Mouse (Mus musculus) midbrain, embryonic 11.5 days (tissue): ENCODE data around the gene Spr. TPM values are rescaled to one million over a fixed set of nuclear protein-coding genes. Genes with fewer than 3 reads are reported as not detected.
"Not testable (repeated sequence)": the region's sequence is repeated elsewhere in the genome, so short reads cannot be mapped to it uniquely, and the experiment has no call there.

Experiments used
- ATAC-seq: fragments of 200-750 bp; cut with Nextera tagmentation; 2 replicates; pipeline ENCODE4 v1.8.0; 2017; ENCODE audit warnings: moderate TSS enrichment, moderate library complexity; ENCODE audit not compliant: low FRiP score
- DNase-seq: peaks from one replicate; pipeline ENCODE4 v3.0.0; 2015; ENCODE audit warnings: low spot score; ENCODE audit errors: missing footprints
- H3K27ac ChIP-seq: fragments of 300-500 bp; sonication (generic); 2 replicates; pipeline ENCODE4 v1.5.1; 2014; ENCODE audit warnings: low read depth, low read length
- H3K27me3 ChIP-seq: fragments of 300-500 bp; sonication (generic); 2 replicates; pipeline ENCODE4 v1.6.1; 2014; ENCODE audit warnings: mild to moderate bottlenecking, low read length, moderate library complexity, mixed read lengths; ENCODE audit not compliant: control insufficient read depth, insufficient read depth
- H3K36me3 ChIP-seq: fragments of 300-500 bp; sonication (generic); 2 replicates; pipeline ENCODE4 v1.6.1; 2014; ENCODE audit warnings: mild to moderate bottlenecking, low read length, moderate library complexity, mixed read lengths; ENCODE audit not compliant: control insufficient read depth, insufficient read depth
- H3K4me1 ChIP-seq: fragments of 300-500 bp; sonication (generic); 2 replicates; pipeline ENCODE4 v1.6.1; 2014; ENCODE audit warnings: low read length; ENCODE audit not compliant: control insufficient read depth, insufficient read depth
- H3K4me2 ChIP-seq: fragments of 300-500 bp; sonication (generic); 2 replicates; pipeline ENCODE4 v1.6.1; 2014; ENCODE audit warnings: mild to moderate bottlenecking, moderate library complexity
- H3K4me3 ChIP-seq: fragments of 300-500 bp; sonication (generic); 2 replicates; pipeline ENCODE4 v1.5.1; 2014; ENCODE audit warnings: low read depth, low read length
- H3K9ac ChIP-seq: fragments of 300-500 bp; sonication (generic); 2 replicates; pipeline ENCODE4 v1.6.1; 2014; ENCODE audit warnings: low read length
- H3K9me3 ChIP-seq: fragments of 300-500 bp; sonication (generic); 2 replicates; pipeline ENCODE4 v1.6.1; 2016; ENCODE audit warnings: low read length; ENCODE audit not compliant: control insufficient read depth
- WGBS: fragments of 180-500 bp; shearing (Covaris S2); extraction: QIAGEN DNeasy Blood & Tissue Kit; methylation state at CpG from one replicate; pipeline ENCODE4 v1.1.7; 2014; 5-methylcytosine and 5-hydroxymethylcytosine counted together
- polyA plus RNA-seq: library from polyadenylated mRNA; unstranded; fragments of >200 nt; fragmentation: Nextera tagmentation; extraction: Ambion mirVana; gene quantifications from 2 replicates; pipeline ENCODE4 v1.2.1, GENCODE M21; 2014

The Spr gene
- polyA plus RNA-seq, 1 experiment from 2014 or later = 45.5 TPM

- WGBS = 26% methylated on average over 6 of the region's 6 CpGs
- H3K27me3 ChIP-seq, H3K4me2 ChIP-seq, H3K9me3 ChIP-seq, H3K4me3 ChIP-seq, H3K36me3 ChIP-seq, H3K4me1 ChIP-seq, H3K9ac ChIP-seq, H3K27ac ChIP-seq: not testable (repeated sequence)
- DNase-seq (peak; percentile 87), ATAC-seq (peak; percentile 43)
Observed at GRCm38 (mm10) chr6:85159092-85159760, 21.7 kb upstream of the Spr start.

GRCm38 (mm10) chr6:85158040-85158804 is 20.7 kb upstream of the Spr start:
- not testable (repeated sequence) for H3K27me3 ChIP-seq, H3K4me2 ChIP-seq, ATAC-seq, H3K27ac ChIP-seq, H3K4me3 ChIP-seq, H3K36me3 ChIP-seq, H3K9ac ChIP-seq, H3K9me3 ChIP-seq, H3K4me1 ChIP-seq
- WGBS = 75% methylated on average over 4 of the region's 4 CpGs
- DNase-seq = peak; percentile 77

DNA sequence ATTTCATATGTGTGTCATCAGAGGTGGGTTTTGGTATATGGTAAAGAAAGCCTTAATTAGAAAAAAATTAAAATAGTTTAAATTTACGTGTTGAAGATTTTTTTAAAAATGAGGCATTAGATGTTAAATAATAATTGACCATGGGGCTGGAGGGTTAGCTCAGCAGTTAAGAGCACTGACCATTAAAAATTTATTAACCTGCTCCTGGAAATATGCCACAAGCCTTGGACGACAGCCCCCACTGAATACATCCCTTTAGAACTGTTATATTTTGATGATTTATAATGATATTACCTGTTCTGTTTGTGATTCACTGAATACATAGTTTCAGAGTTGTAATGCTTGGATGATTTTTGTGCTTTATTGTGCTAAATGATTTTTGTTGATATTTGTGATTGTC is 19.0 kb upstream of the Spr start:
- H3K4me2 ChIP-seq, H3K9ac ChIP-seq, H3K9me3 ChIP-seq, H3K27me3 ChIP-seq, H3K36me3 ChIP-seq, H3K4me3 ChIP-seq, ATAC-seq, H3K4me1 ChIP-seq, H3K27ac ChIP-seq, DNase-seq: not testable (repeated sequence)
- 86% methylated on average over 2 of the region's 2 CpGs for WGBS

- Histone ChIP-seq H3K27me3 (no peaks in the 10 kb centered on the region), H3K4me1 (peaks cover 6% of the 10 kb centered on the region; the same call in 1 of the 2 replicates), H3K4me3 (peak overlapping the region; percentile 44), H3K27ac (no peak overlapping the region), H3K9ac (peak overlapping the region; percentile 83), H3K9me3 (no peaks in the 10 kb centered on the region), H3K4me2 (peak overlapping the region; percentile 90), H3K36me3 (no peaks in the 10 kb centered on the region)
- ATAC-seq (peak; percentile 75), DNase-seq (peak; percentile 97)
- WGBS = 1% methylated on average over 34 of the region's 34 CpGs
Observed at GRCm38 (mm10) chr6:85154861-85155528, 17.4 kb upstream of the Spr start.

DNA sequence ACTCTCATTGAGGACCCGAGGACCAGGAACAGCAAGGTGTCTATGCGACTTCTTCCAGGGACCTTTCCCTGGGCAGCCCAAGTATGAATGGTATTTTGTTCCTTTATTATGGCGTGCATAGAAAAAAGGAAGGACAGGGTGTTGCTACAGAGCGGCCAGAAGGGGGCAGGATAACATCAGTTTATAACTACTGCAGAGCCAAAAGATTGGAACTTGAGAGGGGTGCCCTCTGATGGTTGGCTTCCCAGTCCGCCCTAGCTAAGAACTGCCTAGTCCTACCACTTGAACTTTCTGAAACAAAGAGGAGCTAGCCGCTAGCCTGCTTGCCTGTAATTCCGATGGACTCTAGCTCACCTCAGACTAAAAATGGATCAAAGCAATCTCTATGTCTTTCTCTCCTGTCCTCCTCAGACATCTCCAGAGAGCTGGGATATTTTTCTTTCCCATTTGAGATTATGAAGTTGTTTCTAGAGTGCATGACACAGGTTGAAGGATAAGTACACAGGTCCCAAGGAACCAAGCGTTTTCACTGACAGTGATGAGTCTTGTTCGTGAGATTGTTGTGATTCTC is 16.5 kb upstream of the Spr start:
- 9% methylated on average over 9 of the region's 9 CpGs for WGBS
- ATAC-seq (peak; percentile 69), DNase-seq (peak; percentile 92)
- Histone ChIP-seq H3K4me1 (peaks cover 6% of the 10 kb centered on the region; the same call in 1 of the 2 replicates), H3K9ac (no peak overlapping the region), H3K27me3 (no peaks in the 10 kb centered on the region), H3K9me3 (no peaks in the 10 kb centered on the region), H3K27ac (no peak overlapping the region), H3K36me3 (no peaks in the 10 kb centered on the region), H3K4me3 (no peak overlapping the region), H3K4me2 (no peak overlapping the region)

- no peaks in the 10 kb centered on the region for H3K27me3 ChIP-seq
- WGBS = 78% methylated on average over 3 of the region's 3 CpGs
Observed at GRCm38 (mm10) chr6:85150386-85150785, 12.8 kb upstream of the Spr start.

DNA sequence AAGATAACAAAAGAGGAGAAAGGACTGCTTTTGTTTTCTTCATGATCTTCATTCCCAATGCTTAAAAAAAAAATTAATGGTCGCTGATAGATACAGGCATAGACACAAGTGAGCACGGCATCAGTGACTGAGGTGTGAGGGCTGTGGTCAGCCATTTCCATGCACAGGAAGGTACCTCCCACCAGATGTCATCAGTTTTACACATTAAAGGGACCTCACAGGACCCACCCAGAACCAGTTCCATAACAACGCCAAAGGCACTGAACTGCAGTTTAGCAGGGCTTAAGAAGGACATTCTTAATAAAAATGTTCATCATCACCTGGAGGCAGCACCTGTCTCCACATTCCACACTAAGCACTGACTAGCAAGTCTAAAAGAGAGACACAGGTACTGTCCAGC is 10.1 kb upstream of the Spr start:
- 75% methylated on average over 3 of the region's 3 CpGs for WGBS
- H3K27ac ChIP-seq = no peak overlapping the region
- no peaks in the 10 kb centered on the region for H3K27me3 ChIP-seq
- no peaks in the 10 kb centered on the region for H3K9me3 ChIP-seq
- H3K4me2 ChIP-seq = no peak overlapping the region
- H3K9ac ChIP-seq = no peak overlapping the region
- no peaks in the 10 kb centered on the region for H3K4me1 ChIP-seq
- DNase-seq = peak; percentile 8
- H3K36me3 ChIP-seq = no peaks in the 10 kb centered on the region
- H3K4me3 ChIP-seq = no peak overlapping the region
- no peak for ATAC-seq

More at GRCm38 (mm10) chr6:85150386-85150785, 12.8 kb upstream of the Spr start:
- ATAC-seq (no peak), DNase-seq (peak; percentile 19)
- Histone ChIP-seq H3K4me3 (no peak overlapping the region), H3K9me3 (no peaks in the 10 kb centered on the region), H3K27ac (no peak overlapping the region), H3K4me2 (no peak overlapping the region), H3K9ac (no peak overlapping the region), H3K4me1 (peaks cover 5% of the 10 kb centered on the region; the same call in 1 of the 2 replicates), H3K36me3 (no peaks in the 10 kb centered on the region)

- Histone ChIP-seq H3K36me3 (no peaks in the 10 kb centered on the region), H3K4me3 (no peak overlapping the region), H3K4me2 (no peak overlapping the region), H3K9me3 (no peaks in the 10 kb centered on the region), H3K27ac (no peak overlapping the region), H3K4me1 (no peaks in the 10 kb centered on the region), H3K9ac (no peak overlapping the region), H3K27me3 (no peaks in the 10 kb centered on the region)
- DNase-seq (no peak), ATAC-seq (no peak)
- WGBS = 72% methylated on average over 3 of the region's 3 CpGs
Observed at GRCm38 (mm10) chr6:85144466-85144865, 6.9 kb upstream of the Spr start.

DNA sequence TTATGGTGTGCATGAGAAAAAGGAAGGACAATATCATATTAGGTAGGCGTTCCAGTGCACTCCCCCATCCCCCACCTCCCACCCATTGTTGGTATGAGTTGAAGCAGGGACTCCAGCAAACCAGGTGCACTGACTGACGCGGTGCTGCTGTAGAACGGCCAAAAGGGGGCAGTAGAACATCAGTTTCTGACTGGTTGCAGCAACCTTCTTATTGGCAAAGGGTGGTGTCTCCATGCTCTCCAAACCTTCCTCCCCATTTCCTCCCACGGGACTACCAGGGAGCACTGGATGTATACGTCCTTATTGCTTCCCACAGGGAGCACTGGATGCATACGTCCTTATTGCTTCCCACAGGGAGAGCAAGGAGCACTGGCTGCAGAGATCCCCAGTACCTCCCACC is 3.4 kb upstream of the Spr start:
- H3K27me3 ChIP-seq, ATAC-seq, H3K36me3 ChIP-seq, H3K4me2 ChIP-seq, H3K9me3 ChIP-seq, H3K27ac ChIP-seq, H3K4me3 ChIP-seq, H3K4me1 ChIP-seq, H3K9ac ChIP-seq: not testable (repeated sequence)
- DNase-seq = peak; percentile 88
- 11% methylated on average over 6 of the region's 7 CpGs for WGBS
